ENCODE assay signal across 20 mouse cellular contexts in the genomic region with DNA sequence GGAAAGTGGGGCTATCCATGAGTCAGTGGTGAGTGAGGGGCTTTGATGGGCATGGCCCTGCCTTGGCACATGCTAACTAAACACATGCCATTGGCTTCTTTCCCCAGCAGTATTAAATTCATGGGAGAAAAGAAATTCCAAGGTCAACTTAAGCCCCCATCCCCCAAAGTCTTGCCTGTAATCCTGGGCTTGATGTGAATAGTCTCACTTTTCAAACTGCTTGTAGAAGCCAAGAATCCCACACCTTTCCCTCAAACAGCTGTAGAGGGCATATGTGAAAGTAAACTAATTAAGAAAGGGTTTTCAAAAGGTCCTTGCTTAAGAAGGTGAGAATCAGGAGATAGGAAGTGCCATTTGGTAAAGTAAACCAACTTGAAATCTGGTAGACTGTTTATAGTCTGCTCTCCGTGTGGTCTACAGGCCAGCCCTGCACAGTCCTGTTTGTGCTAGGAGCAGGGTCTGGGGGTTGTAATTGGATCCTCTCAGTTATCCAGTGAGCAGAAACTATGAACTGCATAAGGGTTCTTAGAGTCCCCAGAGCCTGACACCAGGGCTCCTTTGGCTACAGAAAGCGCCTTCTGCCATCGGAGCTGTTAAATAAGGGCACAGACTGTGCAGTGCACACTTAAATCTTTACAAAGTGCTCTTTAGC.
DNase-seq lines count a peak whose midpoint lies in the region; ATAC-seq and TF ChIP-seq lines count a peak whose summit lies in the region.
"Had no signal": no experiment of that assay in that cellular context is flagged by ENCODE, and none has a peak within 500 bp of the region (broad histone marks: within the 10 kb centered on the region; RNA-seq: fewer than 3 reads in every experiment).

No protein-coding gene starts in this region.

- no peak overlapping the region for H3K4me3 ChIP-seq in kidney, embryonic 14.5 days (ENCODE audit: low read length)
- H3K4me3 ChIP-seq in kidney, adult 2 months (ENCODE audit: insufficient read depth, low read depth, low read length) = no peak overlapping the region
- H3K4me3 ChIP-seq in limb, embryonic 10.5 days = 0 out of 2 replicates have a peak overlapping the region, but pooled peaks have one; percentile 4
- H3K4me3 ChIP-seq: forebrain, embryonic 12.5 days had no signal

- TF ChIP-seq CTCF in kidney, adult 2 months (conservative IDR thresholded peaks at IDR 0.05; ENCODE audit: insufficient read depth, insufficient read length, low read depth, low read length) = no peak

- peak; percentile 66; the same call in 1 of the 2 replicates for ATAC-seq in kidney, embryonic 14.5 days (ENCODE audit: low FRiP score, low TSS enrichment)
- no peak for ATAC-seq in erythroblast, adult 5-6 weeks (replicated peaks; ENCODE audit: low FRiP score, poor library complexity, severe bottlenecking)
- ATAC-seq: activated CD4-positive, CD25-positive, alpha-beta regulatory T cell, adult 4 months; Patski had no signal

- peaks cover 9% of the 10 kb centered on the region; the same call in 1 of the 2 replicates for H3K4me1 ChIP-seq in kidney, embryonic 14.5 days (ENCODE audit: control insufficient read depth, insufficient read depth, low read length)
- no peaks in the 10 kb centered on the region for H3K4me1 ChIP-seq in kidney, adult 2 months (ENCODE audit: control insufficient read depth, insufficient read depth, low read length)
- H3K4me1 ChIP-seq in limb, embryonic 10.5 days = peaks cover 58% of the 10 kb centered on the region

- no peak overlapping the region for H3K9ac ChIP-seq in kidney, embryonic 14.5 days (ENCODE audit: low read depth, low read length)
- H3K9ac ChIP-seq: forebrain, embryonic 12.5 days; liver, embryonic 14.5 days had no signal

- H3K27me3 ChIP-seq in kidney, embryonic 14.5 days (ENCODE audit: control insufficient read depth, insufficient read depth, low read length) = no peaks in the 10 kb centered on the region
- no peaks in the 10 kb centered on the region for H3K27me3 ChIP-seq in kidney, adult 2 months (replicated peaks; ENCODE audit: control insufficient read depth, insufficient read depth, low read length)
- H3K27me3 ChIP-seq in limb, embryonic 10.5 days (ENCODE audit: low read depth, poor library complexity, severe bottlenecking) = no peaks in the 10 kb centered on the region
- H3K27me3 ChIP-seq: forebrain, embryonic 12.5 days; Patski had no signal

- no peak overlapping the region for H3K27ac ChIP-seq in kidney, embryonic 14.5 days (ENCODE audit: low read depth, low read length)
- H3K27ac ChIP-seq in kidney, adult 2 months (ENCODE audit: insufficient read depth, low read depth, low read length) = no peak overlapping the region
- peak overlapping the region; percentile 77 for H3K27ac ChIP-seq in limb, embryonic 10.5 days
- H3K27ac ChIP-seq: forebrain, embryonic 12.5 days; liver, embryonic 14.5 days had no signal

- no peak overlapping the region for H3K4me2 ChIP-seq in kidney, embryonic 14.5 days (replicated peaks; ENCODE audit: low read depth, low read length)
- H3K4me2 ChIP-seq: forebrain, embryonic 12.5 days had no signal

- no peak for TF ChIP-seq POLR2A in kidney, adult 2 months (IDR thresholded peaks at IDR 0.05; ENCODE audit: low read depth, low read length)

- no peak for DNase-seq in kidney, adult 2 months
- peak; percentile 51 for DNase-seq in embryo, embryonic 10 days (ENCODE audit: low spot score)
- DNase-seq in embryo, embryonic 9.5 days (ENCODE audit: extremely low spot score) = peak; percentile 29
- DNase-seq in limb, embryonic 10.5 days (ENCODE audit: low spot score) = peak; percentile 49
- no peak for DNase-seq in gastrocnemius, postnatal 10 days
- no peak for DNase-seq in thymus, postnatal 0 days (ENCODE audit: low spot score)
- DNase-seq: adrenal gland, postnatal 25 days; cerebellum, adult 2 months; kidney, postnatal 25 days; lung, postnatal 4 days; midbrain, embryonic 14.5 days; retina, postnatal 1 day; right cerebral cortex, postnatal 4 days; thymus, postnatal 36 days had no signal

- no peaks in the 10 kb centered on the region for H3K9me3 ChIP-seq in kidney, embryonic 14.5 days (ENCODE audit: control insufficient read depth, low read length)
- H3K9me3 ChIP-seq in limb, embryonic 10.5 days (replicated peaks) = no peaks in the 10 kb centered on the region
- H3K9me3 ChIP-seq: forebrain, embryonic 12.5 days had no signal

- WGBS in kidney, embryonic 14.5 days = 13% methylated on average over 3 of the region's 3 CpGs
- WGBS in kidney, adult 2 months = 58% methylated on average over 3 of the region's 3 CpGs
- WGBS in limb, embryonic 10.5 days = 10% methylated on average over 3 of the region's 3 CpGs

- H3K36me3 ChIP-seq in kidney, embryonic 14.5 days (ENCODE audit: control insufficient read depth, insufficient read depth, low read length) = no peaks in the 10 kb centered on the region
- no peaks in the 10 kb centered on the region for H3K36me3 ChIP-seq in kidney, adult 2 months (ENCODE audit: control insufficient read depth, insufficient read depth, low read length)
- H3K36me3 ChIP-seq in limb, embryonic 10.5 days = no peaks in the 10 kb centered on the region
- H3K36me3 ChIP-seq: forebrain, embryonic 12.5 days had no signal

Comparison
In these comparisons a context has a peak if more than half of its experiments do, and no peak if none do; other contexts are left out.
1. DNase-seq: peak in embryo, embryonic 10 days (single experiment), embryo, embryonic 9.5 days (single experiment) and limb, embryonic 10.5 days (single experiment); none in kidney, adult 2 months (single experiment), gastrocnemius, postnatal 10 days (single experiment) and thymus, postnatal 0 days (single experiment).